Mouse (Mus musculus): ENCODE data around the gene Bahcc1. TPM values are rescaled to one million over a fixed set of nuclear protein-coding genes. Genes with fewer than 3 reads are reported as not detected.

Bahcc1 gene
- total and polyA plus RNA-seq, 2 experiments from 2014 or later: 9.1 to 31.1 TPM

DNA sequence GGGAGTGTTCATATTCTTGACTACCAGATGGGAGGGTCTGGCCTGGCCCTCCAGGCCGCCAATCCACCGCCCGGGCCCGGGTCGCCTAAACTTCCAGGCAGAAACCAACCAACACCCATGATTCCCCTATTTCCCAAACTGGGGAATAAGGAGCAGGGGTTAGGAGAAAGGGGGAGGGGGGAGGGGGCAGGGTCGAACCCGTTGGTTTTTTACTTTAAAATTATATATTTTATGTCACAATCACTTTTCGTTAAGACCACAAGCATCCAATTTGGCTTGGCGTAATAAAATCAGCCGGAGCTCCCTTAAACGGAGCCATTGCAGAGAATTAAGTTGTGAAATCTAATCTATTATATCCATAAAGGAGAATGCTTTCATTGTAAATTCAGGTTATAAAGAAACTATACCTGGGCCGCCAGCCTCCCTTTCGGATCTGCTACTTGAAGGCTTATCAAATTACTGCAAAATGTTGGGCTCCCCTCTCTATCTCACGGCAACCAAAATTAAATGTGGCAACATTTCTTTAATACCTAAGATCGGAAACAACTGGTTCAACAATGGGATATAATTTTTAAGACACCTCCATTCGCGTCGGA, 46.5 kb upstream of the Bahcc1 start:
- Histone ChIP-seq H3K27ac (peak overlapping the region; percentile 88), H3K36me3 (ENCODE audit: insufficient read depth, low read length) (no peaks in the 10 kb centered on the region), H3K27me3 (ENCODE audit: insufficient read depth, low read length) (no peaks in the 10 kb centered on the region), H3K4me1 (ENCODE audit: insufficient read depth, low read length) (peaks cover 37% of the 10 kb centered on the region), H3K9me3 (ENCODE audit: low read length) (no peaks in the 10 kb centered on the region), H3K4me3 (ENCODE audit: low read length) (peak overlapping the region; percentile 69), H3K9ac (replicated peaks; ENCODE audit: low read length) (peak overlapping the region; percentile 96), H3K4me2 (ENCODE audit: low read depth, low read length) (peak overlapping the region; percentile 96)
- 10% methylated on average over 18 of the region's 18 CpGs for WGBS
- ATAC-seq (no peak), DNase-seq (ENCODE audit: low spot score) (peak; percentile 31)
- TF ChIP-seq CTCF (IDR thresholded peaks at IDR 0.05; ENCODE audit: low read depth): no peak

DNA sequence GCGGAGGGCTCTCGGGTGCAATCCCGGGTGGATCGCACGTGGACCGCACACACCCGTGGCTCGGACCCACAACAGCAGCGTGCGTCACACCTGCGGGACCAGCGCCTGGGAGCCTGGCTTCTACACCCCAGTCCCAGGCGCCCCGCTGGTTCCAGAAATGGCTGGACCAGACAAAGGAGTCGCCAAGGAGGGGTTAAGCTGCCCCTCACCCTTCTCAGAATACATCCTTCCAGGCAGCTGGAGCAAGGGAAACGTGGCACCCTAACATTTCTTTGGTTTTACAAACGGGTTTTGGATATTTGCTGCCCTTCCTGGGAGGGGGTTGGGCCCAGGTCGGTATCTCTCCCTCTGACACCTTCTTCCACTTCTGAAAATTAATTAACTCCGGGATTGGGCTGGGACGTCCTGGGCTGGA, 45.9 kb upstream of the Bahcc1 start:
- no peak for TF ChIP-seq CTCF (IDR thresholded peaks at IDR 0.05; ENCODE audit: low read depth)
- H3K9me3 ChIP-seq (ENCODE audit: low read length): no peaks in the 10 kb centered on the region
- 4% methylated on average over 20 of the region's 20 CpGs for WGBS
- peak overlapping the region; percentile 96 for H3K9ac ChIP-seq (replicated peaks; ENCODE audit: low read length)
- H3K36me3 ChIP-seq (ENCODE audit: insufficient read depth, low read length): no peaks in the 10 kb centered on the region
- H3K4me2 ChIP-seq (ENCODE audit: low read depth, low read length): peak overlapping the region; percentile 96
- no peaks in the 10 kb centered on the region for H3K27me3 ChIP-seq (ENCODE audit: insufficient read depth, low read length)
- ATAC-seq (no peak), DNase-seq (ENCODE audit: low spot score) (peak; percentile 73)
- H3K4me3 ChIP-seq (ENCODE audit: low read length): peak overlapping the region; percentile 69
- H3K27ac ChIP-seq: peak overlapping the region; percentile 88
- peaks cover 37% of the 10 kb centered on the region for H3K4me1 ChIP-seq (ENCODE audit: insufficient read depth, low read length)

GRCm38 (mm10) chr11:120187236-120188101, 45.3 kb upstream of the Bahcc1 start:
- ATAC-seq (no peak), DNase-seq (ENCODE audit: low spot score) (peak; percentile 47)
- H3K9ac ChIP-seq (replicated peaks; ENCODE audit: low read length): peak overlapping the region; percentile 96
- H3K4me1 ChIP-seq (ENCODE audit: insufficient read depth, low read length): peaks cover 36% of the 10 kb centered on the region
- no peak for TF ChIP-seq CTCF (IDR thresholded peaks at IDR 0.05; ENCODE audit: low read depth)
- H3K4me2 ChIP-seq (ENCODE audit: low read depth, low read length): peak overlapping the region; percentile 96
- H3K36me3 ChIP-seq (ENCODE audit: insufficient read depth, low read length): no peaks in the 10 kb centered on the region
- 1% methylated on average over 43 of the region's 43 CpGs for whole genome bisulfite sequencing
- H3K27me3 ChIP-seq (ENCODE audit: insufficient read depth, low read length): no peaks in the 10 kb centered on the region
- H3K9me3 ChIP-seq (ENCODE audit: low read length): no peaks in the 10 kb centered on the region
- H3K27ac ChIP-seq: peak overlapping the region; percentile 88
- H3K4me3 ChIP-seq (ENCODE audit: low read length): peak overlapping the region; percentile 69

- DNase-seq (ENCODE audit: low spot score) (peak; percentile 58), ATAC-seq (no peak)
- H3K4me3 ChIP-seq (ENCODE audit: low read length): peak overlapping the region; percentile 69
- TF ChIP-seq CTCF (IDR thresholded peaks at IDR 0.05; ENCODE audit: low read depth): no peak
- no peaks in the 10 kb centered on the region for H3K27me3 ChIP-seq (ENCODE audit: insufficient read depth, low read length)
- H3K27ac ChIP-seq: peak overlapping the region; percentile 88
- H3K9me3 ChIP-seq (ENCODE audit: low read length): no peaks in the 10 kb centered on the region
- peaks cover 32% of the 10 kb centered on the region for H3K4me1 ChIP-seq (ENCODE audit: insufficient read depth, low read length)
- no peaks in the 10 kb centered on the region for H3K36me3 ChIP-seq (ENCODE audit: insufficient read depth, low read length)
- under 1% methylated on average over 24 of the region's 24 CpGs for WGBS
- peak overlapping the region; percentile 96 for H3K4me2 ChIP-seq (ENCODE audit: low read depth, low read length)
- peak overlapping the region; percentile 96 for H3K9ac ChIP-seq (replicated peaks; ENCODE audit: low read length)
Measured at GRCm38 (mm10) chr11:120188102-120188480, 44.7 kb upstream of the Bahcc1 start.

GRCm38 (mm10) chr11:120188481-120189441, 44.0 kb upstream of the Bahcc1 start:
- peak; percentile 78 for DNase-seq (ENCODE audit: low spot score)
- peaks cover 26% of the 10 kb centered on the region for H3K4me1 ChIP-seq (ENCODE audit: insufficient read depth, low read length)
- H3K4me3 ChIP-seq (ENCODE audit: low read length): peak overlapping the region; percentile 69
- TF ChIP-seq CTCF (IDR thresholded peaks at IDR 0.05; ENCODE audit: low read depth): no peak
- ATAC-seq: no peak
- under 1% methylated on average over 41 of the region's 41 CpGs for WGBS
- no peaks in the 10 kb centered on the region for H3K36me3 ChIP-seq (ENCODE audit: insufficient read depth, low read length)
- H3K9ac ChIP-seq (replicated peaks; ENCODE audit: low read length): peak overlapping the region; percentile 96
- no peaks in the 10 kb centered on the region for H3K9me3 ChIP-seq (ENCODE audit: low read length)
- peak overlapping the region; percentile 96 for H3K4me2 ChIP-seq (ENCODE audit: low read depth, low read length)
- peak overlapping the region; percentile 88 for H3K27ac ChIP-seq
- H3K27me3 ChIP-seq (ENCODE audit: insufficient read depth, low read length): no peaks in the 10 kb centered on the region

Data from hindbrain, postnatal 0 days (tissue).